Mouse (Mus musculus) adipocyte (in vitro differentiated cells): ENCODE measurements around the gene Dnajc11.

Experiments
- DNase-seq: peaks from one replicate; pipeline ENCODE4 v3.0.0-alpha.2; 2016; ENCODE audit warnings: low spot score

Dnajc11 gene

DNA sequence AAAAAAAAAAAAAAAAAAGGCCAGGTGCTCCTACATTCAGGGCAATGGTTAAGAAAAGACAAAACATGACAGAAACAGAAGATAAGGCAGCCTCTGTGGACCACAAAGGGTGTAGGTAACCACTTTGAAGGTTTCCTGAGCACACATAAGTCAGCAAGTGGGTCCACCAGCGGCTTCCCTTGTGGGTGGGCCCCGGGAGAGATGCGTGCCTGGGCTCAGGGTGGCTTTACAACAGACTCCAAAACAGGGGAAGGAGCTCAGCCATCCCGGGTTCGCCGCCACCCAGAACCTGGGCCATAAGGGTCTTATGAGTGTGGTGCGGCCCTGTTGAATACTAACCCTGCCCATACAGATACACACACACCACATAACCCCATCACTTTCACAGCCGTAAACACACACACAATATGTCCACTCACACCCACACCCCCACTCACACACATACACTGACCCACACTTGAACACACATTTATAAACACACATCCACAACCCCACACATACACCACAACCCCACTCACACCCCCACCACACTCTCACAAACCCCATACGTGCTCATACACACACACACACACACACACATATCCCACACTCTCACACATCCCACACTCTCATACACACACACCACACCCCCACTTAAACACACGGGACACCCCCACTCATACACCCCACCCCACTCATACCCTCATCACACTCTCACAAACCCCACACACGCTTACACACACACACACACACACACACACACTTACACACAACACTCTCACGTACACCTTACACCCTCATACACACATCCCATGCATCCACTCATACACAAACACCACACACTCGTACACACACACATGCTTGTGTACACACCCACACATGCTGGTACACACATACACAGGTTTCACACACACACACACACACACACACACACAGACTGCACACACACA is 651 bp upstream of the Dnajc11 start:
- DNase-seq, result no peak

GRCm38 (mm10) chr4:151934215-151934572 is 703 bp downstream of the Dnajc11 start:
- peak; percentile 10 for DNase-seq

DNA sequence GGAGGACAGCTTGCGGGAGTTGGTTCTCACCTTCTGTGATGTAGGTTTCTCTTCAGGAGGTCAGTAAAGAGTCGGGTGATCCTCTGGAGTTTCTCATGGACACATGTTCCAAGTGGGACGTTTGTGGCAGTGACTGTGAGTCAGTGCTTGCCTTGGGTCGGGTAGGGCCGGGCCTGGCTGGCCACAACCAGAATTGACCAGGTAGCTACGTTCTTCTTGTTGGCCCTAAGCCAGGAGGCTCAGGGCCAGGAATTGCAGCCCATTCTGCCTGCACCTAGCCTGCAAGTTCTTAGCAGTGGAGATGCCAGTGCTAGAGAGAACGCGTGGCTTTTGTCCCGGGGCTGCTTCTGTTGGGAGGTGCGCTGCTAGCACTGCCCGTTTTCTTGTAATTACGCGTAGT is 4.0 kb downstream of the Dnajc11 start:
- no peak for DNase-seq

- DNase-seq, result no peak
Observed at GRCm38 (mm10) chr4:151938089-151938488, 4.6 kb downstream of the Dnajc11 start.

DNA sequence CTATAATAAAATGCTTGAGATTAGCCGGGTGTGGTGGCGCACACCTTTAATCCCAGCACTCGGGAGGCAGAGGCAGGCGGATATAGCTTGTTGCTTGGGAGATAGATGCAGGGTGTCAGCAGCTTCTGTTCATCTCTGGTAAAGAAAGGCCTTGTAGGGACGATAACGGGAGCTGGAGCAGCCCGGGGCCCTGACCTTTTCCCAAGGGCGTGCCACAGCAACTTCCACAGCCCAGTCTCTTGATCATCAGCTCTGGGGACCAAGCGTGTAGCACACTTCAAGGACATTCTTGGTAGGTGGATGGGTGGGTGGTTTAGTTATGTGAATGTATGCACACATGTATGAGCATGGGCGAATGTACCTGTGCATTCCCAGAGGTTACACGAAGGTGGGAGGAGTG is 12.7 kb downstream of the Dnajc11 start:
- no peak for DNase-seq

GRCm38 (mm10) chr4:151948497-151949471 is 15.3 kb downstream of the Dnajc11 start:
- no peak for DNase-seq

DNA sequence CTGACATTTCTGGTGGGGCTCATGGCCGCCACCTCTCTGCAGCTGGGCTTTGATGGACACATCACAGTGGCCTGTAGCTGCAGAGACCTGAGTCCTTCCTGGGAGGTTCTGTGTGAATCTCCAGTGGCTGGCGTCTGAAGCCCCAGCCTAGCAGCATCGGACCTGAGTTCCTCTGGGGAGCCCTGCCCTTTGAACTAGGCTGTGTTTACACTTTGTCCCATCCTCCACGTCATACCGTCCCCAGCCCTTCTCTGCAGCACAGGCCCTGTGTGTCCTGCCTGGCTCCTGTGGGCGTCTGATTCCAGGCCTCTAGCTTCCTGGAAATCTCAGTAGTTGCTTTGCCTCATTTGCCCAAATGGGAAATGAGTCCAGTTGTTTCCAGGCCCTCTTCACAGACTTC is 19.7 kb downstream of the Dnajc11 start:
- no peak for DNase-seq

DNA sequence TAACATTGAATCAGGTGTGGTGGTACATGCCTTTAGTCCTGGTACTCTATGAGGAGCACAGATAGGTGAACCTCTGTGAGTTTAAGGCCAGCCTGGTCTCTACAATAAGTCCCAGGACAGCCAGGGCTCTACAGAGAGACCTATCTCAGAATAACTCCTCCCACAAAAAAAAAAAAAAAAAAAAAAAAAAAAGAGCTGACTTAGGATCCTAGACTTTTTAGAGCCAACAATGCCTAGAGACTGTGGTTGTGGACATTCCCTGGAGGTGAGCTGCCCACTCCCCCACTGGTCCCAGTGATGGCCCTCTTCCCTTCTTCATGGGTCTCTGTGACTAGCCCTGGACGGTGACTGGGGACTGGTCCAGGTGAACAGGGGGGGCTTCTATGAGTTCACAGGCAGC is 22.3 kb downstream of the Dnajc11 start:
- no peak for DNase-seq

- no peak for DNase-seq
Observed at GRCm38 (mm10) chr4:151957584-151958315, 24.3 kb downstream of the Dnajc11 start.

DNA sequence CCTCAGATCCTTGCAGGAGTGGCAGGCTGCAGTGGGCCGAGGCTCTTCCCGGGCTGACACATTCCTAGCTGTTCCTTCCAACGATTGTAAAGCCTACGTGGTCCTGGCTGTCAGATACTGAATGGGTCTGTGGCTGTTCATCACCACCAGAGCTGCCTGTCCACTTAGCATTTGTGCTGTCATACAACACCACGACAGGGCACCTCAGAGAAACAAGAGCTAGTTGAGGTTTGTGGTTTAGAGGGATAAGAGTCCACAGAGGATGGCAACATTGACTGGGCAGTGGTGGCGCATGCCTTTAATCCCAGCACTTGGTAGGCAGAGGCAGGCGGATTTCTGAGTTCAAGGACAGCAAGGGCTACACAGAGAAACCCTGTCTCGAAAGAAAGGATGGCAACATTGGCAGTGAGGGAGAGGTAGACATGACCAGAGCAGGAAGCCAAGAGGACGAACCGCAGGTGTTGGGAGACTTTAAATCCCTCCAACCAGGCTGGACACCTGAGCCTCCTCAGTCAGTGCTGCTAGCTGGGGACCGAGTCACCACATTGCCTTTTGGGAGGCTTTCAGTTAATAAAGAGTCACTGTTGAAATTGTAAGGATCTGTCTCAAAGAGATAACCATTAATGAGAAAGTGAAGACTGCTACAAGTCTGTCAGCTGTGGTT is 26.5 kb downstream of the Dnajc11 start:
- DNase-seq, result no peak

DNA sequence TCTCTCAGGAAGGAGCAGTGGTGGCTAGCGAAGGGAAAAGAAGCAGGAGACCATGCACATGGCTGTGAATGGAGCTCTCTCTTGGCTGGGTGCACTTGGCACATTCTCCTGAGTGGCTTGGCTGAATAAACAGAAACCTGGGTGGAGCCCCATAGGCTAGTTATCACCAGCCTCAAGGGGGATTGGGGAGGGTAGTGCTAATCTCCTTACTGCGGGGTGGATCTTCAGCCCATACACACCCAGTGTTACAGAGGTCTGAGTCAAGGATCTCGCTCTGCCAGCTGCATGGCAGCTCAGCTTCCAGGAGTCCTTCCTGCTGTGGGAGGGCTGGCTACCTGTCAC is 27.0 kb downstream of the Dnajc11 start:
- DNase-seq, result no peak

GRCm38 (mm10) chr4:151962817-151963216 is 29.3 kb downstream of the Dnajc11 start:
- no peak for DNase-seq

DNA sequence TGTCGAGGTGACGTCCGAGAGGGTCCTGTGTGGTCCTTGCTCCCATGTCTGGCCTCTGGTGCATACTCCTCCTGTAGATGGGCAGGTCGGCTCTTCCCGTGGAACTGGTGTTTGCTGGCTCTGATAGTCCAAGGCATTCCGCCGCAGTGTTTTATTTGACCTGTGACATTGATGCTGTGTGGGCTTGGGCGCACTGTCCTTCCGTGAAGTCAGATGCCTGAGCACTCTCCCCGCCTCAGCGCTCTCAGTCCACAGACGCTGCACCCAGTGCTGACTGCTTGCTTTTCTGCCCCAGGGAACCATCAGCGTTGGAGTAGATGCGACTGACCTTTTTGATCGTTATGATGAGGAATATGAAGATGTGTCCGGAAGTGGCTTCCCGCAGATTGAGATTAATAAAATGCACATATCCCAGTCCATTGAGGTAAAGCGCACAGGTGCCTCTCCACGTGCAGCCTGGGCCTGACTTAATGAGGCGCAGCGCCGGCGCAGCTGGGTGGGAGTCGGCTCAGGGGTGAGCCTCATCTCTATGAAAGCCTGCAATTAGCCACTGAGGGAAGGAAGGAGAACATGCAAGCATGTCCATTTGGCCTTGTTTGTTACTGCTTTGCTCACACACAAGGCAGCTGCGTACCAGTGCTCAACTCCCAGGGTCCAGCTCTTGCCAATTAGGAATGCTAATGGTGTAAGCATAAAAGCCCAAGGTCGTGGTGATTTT is 34.9 kb downstream of the Dnajc11 start:
- no peak for DNase-seq

DNA sequence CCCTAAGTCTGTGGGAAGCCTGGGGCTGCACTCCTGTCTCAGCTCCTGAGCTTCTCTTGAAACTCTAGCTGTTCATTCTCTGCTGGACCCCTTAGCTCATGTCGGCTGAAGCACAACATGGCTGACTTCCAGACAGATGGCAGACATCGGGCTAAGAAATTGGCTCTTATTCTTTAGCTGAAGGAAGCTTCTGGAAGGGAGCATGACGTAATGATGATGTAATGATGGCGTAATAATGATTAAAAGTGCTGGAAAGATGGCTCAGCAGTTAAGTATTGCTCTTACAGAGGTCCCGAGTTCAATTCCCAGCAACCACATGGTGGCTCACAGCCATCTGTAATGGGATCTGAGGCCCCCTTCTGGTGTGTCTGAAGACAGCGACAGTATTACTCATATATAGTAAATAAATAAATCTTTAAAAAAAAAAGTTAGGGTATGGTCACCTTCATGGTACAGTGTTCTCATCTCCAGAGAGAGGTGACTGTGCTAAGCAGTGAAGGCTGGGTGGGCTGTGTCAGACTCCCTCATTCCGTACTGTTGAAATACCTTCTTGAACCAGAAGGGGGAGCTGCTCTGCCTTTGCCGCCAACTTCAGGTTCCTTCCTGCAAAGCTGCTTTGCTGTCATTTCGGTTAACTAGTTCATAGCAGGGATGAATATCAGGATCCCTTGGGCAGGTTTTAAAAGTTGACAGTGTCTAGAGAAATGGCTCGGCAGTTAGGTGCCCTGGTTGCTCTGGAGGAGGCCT is 38.9 kb downstream of the Dnajc11 start:
- peak; percentile 69 for DNase-seq

- DNase-seq, result no peak
Observed at GRCm38 (mm10) chr4:151975441-151975840, 42.0 kb downstream of the Dnajc11 start.

- DNase-seq, result peak; percentile 57
Observed at GRCm38 (mm10) chr4:151977748-151978147, 44.3 kb downstream of the Dnajc11 start.

DNA sequence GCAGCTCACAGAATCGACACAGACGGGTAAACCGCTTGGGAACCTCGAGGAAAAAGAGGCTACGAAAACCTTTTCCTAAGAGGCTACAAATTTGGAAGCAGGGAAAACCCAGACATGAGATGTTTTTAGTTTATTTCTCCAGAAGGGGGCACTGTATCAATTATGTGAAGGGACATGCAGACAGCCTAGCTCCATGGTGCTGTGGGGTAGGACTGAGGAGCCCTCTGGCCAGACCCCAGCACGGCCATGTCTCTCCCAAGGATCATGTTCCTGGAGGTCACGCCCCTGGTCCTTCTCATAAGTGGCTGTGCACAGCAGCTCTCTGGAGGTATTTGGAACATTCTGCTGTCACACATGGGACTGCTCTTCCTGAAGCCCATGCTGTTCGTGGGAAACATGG is 47.2 kb downstream of the Dnajc11 start:
- peak; percentile 45 for DNase-seq

DNA sequence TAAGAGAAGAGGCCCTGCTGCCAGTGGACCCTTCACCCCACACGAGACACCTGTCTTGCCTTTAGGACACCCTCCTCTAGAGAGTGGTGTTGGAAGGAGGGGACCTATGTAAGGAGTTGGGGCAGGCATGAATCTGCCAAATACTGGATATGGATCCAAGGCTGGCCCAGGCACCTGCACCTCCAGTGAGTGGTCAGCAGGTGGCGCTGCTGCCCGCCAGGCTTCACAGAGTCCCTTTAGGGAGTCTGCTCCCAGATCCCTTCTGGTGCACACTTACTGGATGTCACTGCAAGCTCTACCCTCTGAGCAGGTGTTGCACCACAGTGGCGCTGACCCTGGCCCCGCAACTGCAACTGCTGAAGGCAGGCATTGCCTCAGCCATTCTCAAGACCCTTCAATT is 47.9 kb downstream of the Dnajc11 start:
- peak; percentile 77 for DNase-seq

- no peak for DNase-seq
Observed at GRCm38 (mm10) chr4:151983043-151983442, 49.6 kb downstream of the Dnajc11 start.

GRCm38 (mm10) chr4:151983560-151983959 is 50.1 kb downstream of the Dnajc11 start:
- DNase-seq, result no peak
